In genomic region chr7:67372729-67373583, GRCm38 (mm10) we compare ENCODE assay signal across 8 mouse cellular contexts. TPM values are rescaled to one million over a fixed set of nuclear protein-coding genes. Genes with fewer than 3 reads are reported as not detected.
A peak's percentile ranks its signal among the peaks of the same experiment; 100 is the strongest.
DNase-seq lines count a peak whose midpoint lies in the region; ATAC-seq lines count a peak whose summit lies in the region.

Gene Mef2a, minus strand, starts transcription at chr7:67372858.

- under 1% methylated on average over 85 of the region's 89 CpGs for WGBS in intestine, embryonic 14.5 days

- H3K9me3 ChIP-seq in intestine, embryonic 14.5 days (ENCODE audit: control insufficient read depth, low read length): no peaks in the 10 kb centered on the region

- H3K4me2 ChIP-seq in intestine, embryonic 14.5 days (ENCODE audit: low read length): peak within 1 kb of the TSS; percentile 87

- peak within 1 kb of the TSS; percentile 97 for H3K9ac ChIP-seq in intestine, embryonic 14.5 days (ENCODE audit: low read length)

- peak; percentile 96 to 97 for DNase-seq in adrenal gland, adult 18-20 months (ENCODE audit: low spot score in 2 of 2)
- DNase-seq in embryo, embryonic 11 days: peak; percentile 97
- DNase-seq in gastrocnemius, postnatal 25 days: peak; percentile 95
- DNase-seq in intestine, embryonic 14.5 days (ENCODE audit: low spot score): peak; percentile 96
- peak; percentile 97 for DNase-seq in left cerebral cortex, postnatal 14 days (ENCODE audit: low spot score in 2 of 2)
- peak; percentile 98 for DNase-seq in mesoderm, embryonic 11.5 days (ENCODE audit: low read depth, low spot score)
- peak; percentile 92 to 93 for DNase-seq in right cerebral cortex, postnatal 36 days (ENCODE audit: low spot score in 2 of 2)
- peak; percentile 95 for DNase-seq in yolk sac, embryonic 10.5 days (ENCODE audit: low spot score)

- no peaks in the 10 kb centered on the region for H3K36me3 ChIP-seq in intestine, embryonic 14.5 days (ENCODE audit: control insufficient read depth, insufficient read depth, low read length)

- intact Hi-C loops in left cerebral cortex, postnatal 14 days (cut with DNase I): loop anchor here (5.0 to 10.0 kb wide), 5 partner anchors 69 to 259 kb away; no protein-coding TSS in a partner anchor

- ATAC-seq in intestine, embryonic 14.5 days (replicated peaks; ENCODE audit: low FRiP score, low TSS enrichment, low read depth): peak; percentile 93

- H3K27ac ChIP-seq in intestine, embryonic 14.5 days (ENCODE audit: low read depth): peak within 1 kb of the TSS; percentile 99

- H3K27me3 ChIP-seq in intestine, embryonic 14.5 days (replicated peaks; ENCODE audit: control insufficient read depth, insufficient read depth, low read length): no peaks in the 10 kb centered on the region

- peak within 1 kb of the TSS; percentile 83 for H3K4me3 ChIP-seq in intestine, embryonic 14.5 days (ENCODE audit: low read depth, low read length)

- 0 out of 2 replicates have a peak, but pooled peaks cover 11% of the 10 kb centered on the region for H3K4me1 ChIP-seq in intestine, embryonic 14.5 days (replicated peaks; ENCODE audit: control insufficient read depth, insufficient read depth, low read length)

RNA-seq across cellular contexts. Expression of gene Mef2a, which starts in this region (rescaled TPM):
- total RNA-seq in adrenal gland, adult 18-20 months (2021): 10 to 100 TPM; 45.7 to 57.1 TPM
- 10 to 100 TPM; 60.9 to 69.3 TPM for total RNA-seq in gastrocnemius, postnatal 25 days (2021)
- polyA plus RNA-seq in intestine, embryonic 14.5 days (2014; fragmentation: Nextera tagmentation; extraction: Ambion mirVana): 35.3 and 38.3 TPM in 2 replicates
- total RNA-seq in left cerebral cortex, postnatal 14 days (2021): 100 to 1,000 TPM; 122 to 123 TPM

Comparison
In these comparisons a context has a peak if more than half of its experiments do, and no peak if none do; other contexts are left out.
1. Peak in every context shown above with its lines: DNase-seq, ATAC-seq, H3K4me3 ChIP-seq and H3K27ac ChIP-seq.